Comparison of ENCODE assay signal across 7 mouse cellular contexts in genomic region chr5:118879808-118880478, GRCm38 (mm10).
A peak's percentile ranks its signal among the peaks of the same experiment; 100 is the strongest.
DNase-seq lines count a peak whose midpoint lies in the region; ATAC-seq and TF ChIP-seq lines count a peak whose summit lies in the region.

No protein-coding gene starts in this region.

- H3K27ac ChIP-seq in forebrain, embryonic 15.5 days (replicated peaks): no peak overlapping the region
- H3K27ac ChIP-seq in hindbrain, embryonic 13.5 days: peak overlapping the region; percentile 18; the same call in 1 of the 2 replicates
- peak overlapping the region; percentile 26; the same call in 1 of the 2 replicates for H3K27ac ChIP-seq in small intestine, adult 2 months (ENCODE audit: insufficient read depth, low read depth, low read length)

- WGBS in forebrain, embryonic 15.5 days: 14% methylated on average over 13 of the region's 13 CpGs
- 12% methylated on average over 13 of the region's 13 CpGs for WGBS in hindbrain, embryonic 13.5 days
- WGBS in small intestine, adult 2 months: 11% methylated on average over 13 of the region's 13 CpGs

- DNase-seq in T-cell, adult 2 months (ENCODE audit: low spot score): peak; percentile 16
- DNase-seq in cerebellum, adult 11-12 months: peak; percentile 10
- DNase-seq in layer of hippocampus, postnatal 14 days (ENCODE audit: low spot score in 2 of 2): peak; percentile 70 to 77

- ATAC-seq in forebrain, embryonic 15.5 days (replicated peaks): peak; percentile 55
- peak; percentile 72 for ATAC-seq in hindbrain, embryonic 13.5 days (ENCODE audit: low FRiP score)
- ATAC-seq in megakaryocyte progenitor cell, adult 5-6 weeks (replicated peaks; ENCODE audit: poor library complexity): 0 out of 2 replicates have a peak, but pooled peaks have one; percentile 39

- H3K4me3 ChIP-seq in forebrain, embryonic 15.5 days: no peak overlapping the region
- H3K4me3 ChIP-seq in hindbrain, embryonic 13.5 days: no peak overlapping the region
- H3K4me3 ChIP-seq in small intestine, adult 2 months (ENCODE audit: low read depth, low read length): peak overlapping the region; percentile 10

- peaks cover 9% of the 10 kb centered on the region for H3K4me1 ChIP-seq in forebrain, embryonic 15.5 days
- no peaks in the 10 kb centered on the region; the same call in 1 of the 2 replicates for H3K4me1 ChIP-seq in hindbrain, embryonic 13.5 days (replicated peaks)
- peaks cover 11% of the 10 kb centered on the region; the same call in 1 of the 2 replicates for H3K4me1 ChIP-seq in small intestine, adult 2 months (ENCODE audit: control insufficient read depth, insufficient read depth, insufficient read length, low read length)

- no peak overlapping the region for H3K9ac ChIP-seq in forebrain, embryonic 15.5 days (replicated peaks)
- no peak overlapping the region for H3K9ac ChIP-seq in hindbrain, embryonic 13.5 days

- H3K4me2 ChIP-seq in forebrain, embryonic 15.5 days (replicated peaks): no peak overlapping the region
- H3K4me2 ChIP-seq in hindbrain, embryonic 13.5 days: no peak overlapping the region

- peak; percentile 88; the same call in 1 of the 2 replicates for TF ChIP-seq CTCF in small intestine, adult 2 months (IDR thresholded peaks at IDR 0.05; ENCODE audit: extremely low read depth, insufficient read length, insufficient replicate concordance, low read depth, low read length)

- no peaks in the 10 kb centered on the region for H3K9me3 ChIP-seq in forebrain, embryonic 15.5 days
- H3K9me3 ChIP-seq in hindbrain, embryonic 13.5 days: peaks cover 2% of the 10 kb centered on the region; the same call in 1 of the 2 replicates

- H3K27me3 ChIP-seq in forebrain, embryonic 15.5 days: peaks cover 43% of the 10 kb centered on the region
- peaks cover 51% of the 10 kb centered on the region for H3K27me3 ChIP-seq in hindbrain, embryonic 13.5 days
- no peaks in the 10 kb centered on the region for H3K27me3 ChIP-seq in small intestine, adult 2 months (ENCODE audit: control insufficient read depth, insufficient read depth, low read length)

- H3K36me3 ChIP-seq in forebrain, embryonic 15.5 days: no peaks in the 10 kb centered on the region
- no peaks in the 10 kb centered on the region for H3K36me3 ChIP-seq in hindbrain, embryonic 13.5 days
- H3K36me3 ChIP-seq in small intestine, adult 2 months (ENCODE audit: control insufficient read depth, insufficient read depth, low read length): no peaks in the 10 kb centered on the region

- no peak for TF ChIP-seq POLR2A in small intestine, adult 2 months (IDR thresholded peaks at IDR 0.05; ENCODE audit: low read depth, low read length)

Comparison
In these comparisons a context has a peak if more than half of its experiments do, and no peak if none do; other contexts are left out.
1. DNase-seq: peak in every context shown above with its lines; median percentile 74 in layer of hippocampus, postnatal 14 days; 16 in T-cell, adult 2 months; 10 in cerebellum, adult 11-12 months.